Mouse (Mus musculus) megakaryocyte, embryonic 14.5 days (primary cell): ENCODE data around the gene Psmb6. TPM values are rescaled to one million over a fixed set of nuclear protein-coding genes. Genes with fewer than 3 reads are reported as not detected.
A peak's percentile ranks its signal among the peaks of the same experiment; 100 is the strongest.

ENCODE experiments used
- H3K27me3 ChIP-seq: replicated peaks from 2 replicates; pipeline ENCODE3; 2012; ENCODE audit warnings: inconsistent platforms
- H3K36me3 ChIP-seq: replicated peaks from 2 replicates; pipeline ENCODE3; 2012; ENCODE audit warnings: low read length, inconsistent platforms, mixed read lengths
- H3K4me1 ChIP-seq: 2 replicates; pipeline ENCODE4 v1.6.1; 2012; ENCODE audit warnings: inconsistent platforms
- H3K4me3 ChIP-seq: replicated peaks from 2 replicates; pipeline ENCODE3; 2012; ENCODE audit warnings: moderate library complexity, mild to moderate bottlenecking, inconsistent platforms
- H3K9me3 ChIP-seq: 2 replicates; pipeline ENCODE4 v1.6.1; 2012; ENCODE audit warnings: inconsistent platforms
- FLI1 ChIP-seq: IDR thresholded peaks from 2 replicates; pipeline ENCODE4 v1.6.1; 2012; ENCODE audit warnings: low read length, inconsistent platforms, mixed read lengths
- GATA1 ChIP-seq: IDR thresholded peaks from 3 replicates; pipeline ENCODE4 v1.6.1; 2012; ENCODE audit warnings: mixed read lengths, low read length, inconsistent platforms, borderline replicate concordance
- polyA plus RNA-seq: library from polyadenylated mRNA; stranded (reverse); fragments of >175 nt; gene quantifications from 2 replicates; pipeline ENCODE4 v1.2.3, GENCODE M21; 2012; ENCODE audit warnings: low replicate concordance; ENCODE audit not compliant: insufficient read depth

Psmb6 gene
- polyA plus RNA-seq, 1 experiment: 226 TPM

- TF ChIP-seq GATA1 (no peak), FLI1 (no peak)
- Histone ChIP-seq H3K9me3 (no peaks in the 10 kb centered on the region), H3K36me3 (no peaks in the 10 kb centered on the region), H3K27me3 (peaks cover 39% of the 10 kb centered on the region), H3K4me1 (peaks cover 33% of the 10 kb centered on the region), H3K4me3 (no peak overlapping the region)
Observed at GRCm38 (mm10) chr11:70506962-70507515, 18.1 kb upstream of the Psmb6 start.

- no peak for TF ChIP-seq FLI1
- no peak for TF ChIP-seq GATA1
- H3K9me3 ChIP-seq: no peaks in the 10 kb centered on the region
- peak overlapping the region; percentile 72 for H3K4me3 ChIP-seq
- no peaks in the 10 kb centered on the region for H3K36me3 ChIP-seq
- peaks cover 50% of the 10 kb centered on the region for H3K4me1 ChIP-seq
- peaks cover 47% of the 10 kb centered on the region for H3K27me3 ChIP-seq
Observed at GRCm38 (mm10) chr11:70509753-70510564, 15.2 kb upstream of the Psmb6 start.

GRCm38 (mm10) chr11:70511242-70511641, 13.9 kb upstream of the Psmb6 start:
- peaks cover 46% of the 10 kb centered on the region for H3K27me3 ChIP-seq
- H3K9me3 ChIP-seq: no peaks in the 10 kb centered on the region
- TF ChIP-seq GATA1 (no peak), FLI1 (no peak)
- no peak overlapping the region for H3K4me3 ChIP-seq
- H3K36me3 ChIP-seq: no peaks in the 10 kb centered on the region
- peaks cover 38% of the 10 kb centered on the region for H3K4me1 ChIP-seq

- TF ChIP-seq FLI1 (no peak), GATA1 (no peak)
- Histone ChIP-seq H3K4me1 (peaks cover 35% of the 10 kb centered on the region), H3K4me3 (no peak overlapping the region), H3K27me3 (peaks cover 46% of the 10 kb centered on the region), H3K36me3 (no peaks in the 10 kb centered on the region), H3K9me3 (no peaks in the 10 kb centered on the region)
Observed at GRCm38 (mm10) chr11:70511825-70512224, 13.3 kb upstream of the Psmb6 start.

GRCm38 (mm10) chr11:70512709-70513342, 12.3 kb upstream of the Psmb6 start:
- H3K4me1 ChIP-seq: peaks cover 35% of the 10 kb centered on the region
- H3K4me3 ChIP-seq: no peak overlapping the region
- TF ChIP-seq GATA1 (no peak), FLI1 (no peak)
- no peaks in the 10 kb centered on the region for H3K9me3 ChIP-seq
- H3K36me3 ChIP-seq: no peaks in the 10 kb centered on the region
- H3K27me3 ChIP-seq: peaks cover 44% of the 10 kb centered on the region

GRCm38 (mm10) chr11:70513520-70513919, 11.6 kb upstream of the Psmb6 start:
- peaks cover 42% of the 10 kb centered on the region for H3K27me3 ChIP-seq
- TF ChIP-seq FLI1 (no peak), GATA1 (no peak)
- no peaks in the 10 kb centered on the region for H3K36me3 ChIP-seq
- no peaks in the 10 kb centered on the region for H3K9me3 ChIP-seq
- no peak overlapping the region for H3K4me3 ChIP-seq
- H3K4me1 ChIP-seq: peaks cover 39% of the 10 kb centered on the region

- TF ChIP-seq FLI1 (no peak), GATA1 (no peak)
- Histone ChIP-seq H3K4me3 (no peak within 1 kb of the TSS), H3K27me3 (peaks cover 36% of the 10 kb centered on the region), H3K36me3 (no peaks in the 10 kb centered on the region), H3K9me3 (no peaks in the 10 kb centered on the region), H3K4me1 (peaks cover 45% of the 10 kb centered on the region)
Observed at GRCm38 (mm10) chr11:70514288-70514687, 10.9 kb upstream of the Psmb6 start, which contains the start of gene Vmo1. TSS of gene Vmo1 (minus strand) at chr11:70514616.

- Histone ChIP-seq H3K4me3 (no peak overlapping the region), H3K9me3 (no peaks in the 10 kb centered on the region), H3K27me3 (peaks cover 31% of the 10 kb centered on the region), H3K4me1 (peaks cover 46% of the 10 kb centered on the region), H3K36me3 (no peaks in the 10 kb centered on the region)
- TF ChIP-seq FLI1 (no peak), GATA1 (no peak)
Observed at GRCm38 (mm10) chr11:70516352-70516751, 8.8 kb upstream of the Psmb6 start.

- Histone ChIP-seq H3K4me3 (no peak overlapping the region), H3K4me1 (peaks cover 30% of the 10 kb centered on the region), H3K27me3 (peaks cover 29% of the 10 kb centered on the region), H3K9me3 (no peaks in the 10 kb centered on the region), H3K36me3 (no peaks in the 10 kb centered on the region)
- no peak for TF ChIP-seq FLI1
- no peak for TF ChIP-seq GATA1
Observed at GRCm38 (mm10) chr11:70518436-70518835, 6.7 kb upstream of the Psmb6 start.

- Histone ChIP-seq H3K27me3 (peaks cover 24% of the 10 kb centered on the region), H3K4me3 (no peak within 1 kb of the TSS), H3K4me1 (peaks cover 26% of the 10 kb centered on the region), H3K9me3 (no peaks in the 10 kb centered on the region), H3K36me3 (no peaks in the 10 kb centered on the region)
- TF ChIP-seq GATA1: no peak
- TF ChIP-seq FLI1: no peak
Observed at GRCm38 (mm10) chr11:70518923-70519322, 6.2 kb upstream of the Psmb6 start, which contains the start of gene Gltpd2. TSS of gene Gltpd2 (plus strand) at chr11:70519196.
